Mouse (Mus musculus): ENCODE measurements around the gene Kif5c.

- TF ChIP-seq POLR2A (IDR thresholded peaks at IDR 0.05; ENCODE audit: control insufficient read depth, low read depth, low read length) (no peak), CTCF (IDR thresholded peaks at IDR 0.05; ENCODE audit: control insufficient read depth, insufficient read depth, insufficient replicate concordance, low read depth, low read length) (no peak)
These were observed 108.6 kb downstream of the Kif5c start for GRCm38 (mm10) chr2:49727686-49728085.

Data from testis, adult 2 months (tissue).